22 mouse cellular contexts compared by ENCODE assay signal in the genomic region with DNA sequence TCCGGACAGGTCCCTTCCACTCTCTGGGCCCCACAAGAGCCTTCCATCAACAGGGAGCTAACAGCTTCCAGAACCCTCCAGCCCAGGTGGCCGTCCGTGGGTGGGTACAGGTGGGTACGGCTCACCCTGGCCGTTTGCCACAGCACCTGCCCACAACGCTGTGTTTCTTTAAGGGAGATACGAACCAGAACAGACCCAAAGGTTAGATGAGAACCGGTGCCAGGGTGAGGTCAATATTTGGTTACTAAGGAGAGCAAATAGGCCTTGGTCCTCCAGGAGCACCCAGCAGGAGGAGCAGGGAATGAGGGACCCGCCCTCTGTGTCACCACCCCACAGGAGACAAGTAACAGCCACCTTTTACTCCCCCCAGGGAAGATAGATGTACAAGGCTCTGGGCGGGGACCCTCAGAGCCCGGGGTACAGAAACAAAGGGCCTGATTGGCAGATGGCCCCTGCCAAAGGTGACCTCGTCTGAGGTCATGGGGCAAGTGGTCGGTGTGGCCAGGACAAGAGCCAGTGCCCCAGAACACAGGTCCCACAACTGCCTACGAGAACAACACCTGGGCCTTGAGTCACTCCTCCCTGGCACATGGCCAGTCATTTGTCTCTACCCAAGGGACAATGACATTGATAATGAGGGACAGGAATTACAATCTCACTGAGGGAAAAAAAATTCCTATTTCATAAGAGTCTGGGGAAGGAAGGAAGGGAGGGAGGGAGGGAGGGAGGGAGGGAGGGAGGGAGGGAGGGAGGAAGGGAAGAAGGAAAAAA. TPM values are rescaled to one million over a fixed set of nuclear protein-coding genes. Genes with fewer than 3 reads are reported as not detected.
DNase-seq lines count a peak whose midpoint lies in the region; ATAC-seq and TF ChIP-seq lines count a peak whose summit lies in the region.
"Had no signal": no experiment of that assay in that cellular context is flagged by ENCODE, and none has a peak within 500 bp of the region (broad histone marks: within the 10 kb centered on the region; RNA-seq: fewer than 3 reads in every experiment).

No protein-coding gene starts in this region.

- no peak overlapping the region for H3K4me3 ChIP-seq in liver, adult 2 months (ENCODE audit: insufficient read depth, low read depth, low read length)
- no peak overlapping the region for H3K4me3 ChIP-seq in liver, embryonic 11.5 days (ENCODE audit: low read depth, low read length)
- H3K4me3 ChIP-seq: myocyte; neural tube, embryonic 15.5 days had no signal

- DNase-seq in heart, adult 11 months, result peak; percentile 96
- DNase-seq in heart, adult 9 months (ENCODE audit: low spot score in 2 of 2), result no peak
- peak; percentile 79 for DNase-seq in liver, adult 2 months (ENCODE audit: extremely low read depth, low read depth, low spot score)
- DNase-seq in liver, embryonic 11.5 days (ENCODE audit: low spot score), result no peak
- DNase-seq in Muller cell, postnatal 12 days (ENCODE audit: inconsistent ontology term), result peak; percentile 56
- peak; percentile 87 for DNase-seq in large intestine, adult 2 months (ENCODE audit: low read depth, low spot score)
- no peak for DNase-seq in kidney, postnatal 14 days
- no peak for DNase-seq in urinary bladder, postnatal 10 days (ENCODE audit: low spot score)
- DNase-seq: adrenal gland, postnatal 25 days; cerebellum, adult 8-10 months; gastrocnemius, postnatal 10 days; kidney, adult 2 months; kidney, postnatal 36 days; liver; midbrain, embryonic 14.5 days; right cerebral cortex, postnatal 4 days; thymus, adult 2 months had no signal

- H3K9ac ChIP-seq in liver, adult 2 months (ENCODE audit: low read depth, low read length), result no peak overlapping the region
- no peak overlapping the region for H3K9ac ChIP-seq in liver, embryonic 11.5 days (ENCODE audit: low read depth, low read length)
- H3K9ac ChIP-seq: neural tube, embryonic 15.5 days had no signal

- H3K4me2 ChIP-seq in liver, embryonic 11.5 days, result no peak overlapping the region
- H3K4me2 ChIP-seq: neural tube, embryonic 15.5 days had no signal

- H3K27me3 ChIP-seq in liver, adult 2 months (ENCODE audit: control insufficient read depth, insufficient read depth, low read length), result no peaks in the 10 kb centered on the region
- H3K27me3 ChIP-seq in liver, embryonic 11.5 days (replicated peaks; ENCODE audit: control insufficient read depth, insufficient read depth, low read length), result no peaks in the 10 kb centered on the region
- H3K27me3 ChIP-seq: neural tube, embryonic 15.5 days; Patski had no signal

- no peaks in the 10 kb centered on the region for H3K9me3 ChIP-seq in liver, embryonic 11.5 days (ENCODE audit: control insufficient read depth, low read length)
- H3K9me3 ChIP-seq: neural tube, embryonic 15.5 days had no signal

- H3K36me3 ChIP-seq in liver, adult 2 months (ENCODE audit: control insufficient read depth, insufficient read depth, low read length), result no peaks in the 10 kb centered on the region
- no peaks in the 10 kb centered on the region for H3K36me3 ChIP-seq in liver, embryonic 11.5 days (ENCODE audit: control insufficient read depth, insufficient read depth, low read length)
- H3K36me3 ChIP-seq: neural tube, embryonic 15.5 days had no signal

- H3K79me2 ChIP-seq in liver, adult 2 months (ENCODE audit: control insufficient read depth, insufficient read depth, low read length), result peaks cover 50% of the 10 kb centered on the region

- TF ChIP-seq CTCF in liver, adult 2 months (IDR thresholded peaks at IDR 0.05; ENCODE audit: low read depth, low read length), result 0 out of 2 replicates have a peak, but pooled peaks have one; percentile 8

- H3K4me1 ChIP-seq in liver, adult 2 months (ENCODE audit: control insufficient read depth, insufficient read depth, low read length), result peaks cover 27% of the 10 kb centered on the region
- peaks cover 27% of the 10 kb centered on the region for H3K4me1 ChIP-seq in liver, embryonic 11.5 days (replicated peaks; ENCODE audit: control insufficient read depth, insufficient read depth, low read length)

- peak overlapping the region; percentile 72 for H3K27ac ChIP-seq in liver, adult 2 months (replicated peaks; ENCODE audit: insufficient read depth, low read depth, low read length)
- H3K27ac ChIP-seq in liver, embryonic 11.5 days (ENCODE audit: low read depth, low read length), result no peak overlapping the region
- H3K27ac ChIP-seq: macrophage; neural tube, embryonic 15.5 days had no signal

- ATAC-seq in liver, embryonic 11.5 days (replicated peaks; ENCODE audit: low FRiP score), result no peak
- ATAC-seq: hindbrain, embryonic 16.5 days had no signal

- TF ChIP-seq POLR2A in liver, adult 2 months (IDR thresholded peaks at IDR 0.05; ENCODE audit: extremely low read depth, insufficient read depth, low read length), result no peak

- WGBS in liver, adult 2 months, result 22% methylated on average over 14 of the region's 14 CpGs
- 74% methylated on average over 14 of the region's 14 CpGs for WGBS in liver, embryonic 11.5 days
- WGBS in large intestine, adult 2 months, result 30% methylated on average over 14 of the region's 14 CpGs

RNA-seq across cellular contexts. Expression of gene Ccdc85c, which starts 40.2 kb away (rescaled TPM):
- 4.1 and 7.1 TPM in 2 replicates for total RNA-seq in liver, adult 2 months (2014; rRNA removed)
- polyA plus RNA-seq in liver, adult 2 months (2012; rRNA removed), result 15.2 and 18.6 TPM in 2 replicates
- polyA plus RNA-seq in liver, embryonic 11.5 days (2014; fragmentation: Nextera tagmentation; extraction: Ambion mirVana), result 5.9 and 7.4 TPM in 2 replicates
- polyA plus RNA-seq in large intestine, adult 2 months (2012; rRNA removed), result 40.1 and 49.3 TPM in 2 replicates

RNA-seq across cellular contexts. Expression of gene Ccnk, which starts 55.6 kb away (rescaled TPM):
- 4.1 and 5.9 TPM in 2 replicates for total RNA-seq in liver, adult 2 months (2014; rRNA removed)
- polyA plus RNA-seq in liver, adult 2 months (2012; rRNA removed), result 5.8 and 8.5 TPM in 2 replicates
- 4.3 and 5.2 TPM in 2 replicates for polyA plus RNA-seq in liver, embryonic 11.5 days (2014; fragmentation: Nextera tagmentation; extraction: Ambion mirVana)
- polyA plus RNA-seq in large intestine, adult 2 months (2012; rRNA removed), result 9.4 and 13.7 TPM in 2 replicates

RNA-seq across cellular contexts. Expression of gene Setd3, which starts 55.9 kb away (rescaled TPM):
- 60.9 and 70.4 TPM in 2 replicates for total RNA-seq in liver, adult 2 months (2014; rRNA removed)
- 17.6 and 19.3 TPM in 2 replicates for polyA plus RNA-seq in liver, adult 2 months (2012; rRNA removed)
- polyA plus RNA-seq in liver, embryonic 11.5 days (2014; fragmentation: Nextera tagmentation; extraction: Ambion mirVana), result 73.3 and 77.0 TPM in 2 replicates
- 20.4 and 30.7 TPM in 2 replicates for polyA plus RNA-seq in large intestine, adult 2 months (2012; rRNA removed)

Comparison
In these comparisons a context has a peak if more than half of its experiments do, and no peak if none do; other contexts are left out.
1. DNase-seq: peak in heart, adult 11 months (single experiment), liver, adult 2 months (single experiment), Muller cell, postnatal 12 days (single experiment) and large intestine, adult 2 months (single experiment); none in heart, adult 9 months (0 of 2), liver, embryonic 11.5 days (single experiment), kidney, postnatal 14 days (single experiment) and urinary bladder, postnatal 10 days (single experiment).